Mouse (Mus musculus) left cerebral cortex, adult 8-10 months (tissue): Measurements from ENCODE around the gene Kif26b. TPM values are rescaled to one million over a fixed set of nuclear protein-coding genes. Genes with fewer than 3 reads are reported as not detected.

Experiments used
- DNase-seq, 2 experiments: peaks; one replicate each; pipeline ENCODE4 v3.0.0; 2022; ENCODE audit warnings: low spot score in 2 of 2
- total RNA-seq, 4 experiments: library from RNA; stranded (reverse); gene quantifications; 2 replicates each; pipeline ENCODE4 v1.2.4; 2022

Gene Kif26b
- total RNA-seq, 4 experiments from 2014 or later: 9.3 to 10.2 (median 9.4) TPM

DNA sequence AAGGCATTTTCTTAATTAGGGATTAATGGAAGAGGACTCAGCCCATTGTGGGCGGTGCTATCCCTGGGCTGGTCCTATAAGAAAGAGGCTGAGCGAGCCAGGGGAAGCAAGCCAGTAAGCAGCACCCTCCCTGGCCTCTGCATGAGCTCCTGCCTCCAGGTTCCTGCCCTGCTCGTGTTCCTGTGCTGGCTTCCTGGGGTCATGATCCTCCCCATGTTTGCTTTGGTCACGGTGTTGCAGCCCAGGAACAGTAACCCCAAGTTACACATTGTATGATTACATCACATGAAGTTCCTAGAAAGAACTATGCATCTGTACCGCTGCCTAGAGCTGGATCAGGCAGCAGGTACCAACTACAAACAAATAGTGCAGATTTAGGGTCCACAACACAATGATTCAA lies 452.7 kb downstream of the Kif26b start:
- DNase-seq: no peak

DNA sequence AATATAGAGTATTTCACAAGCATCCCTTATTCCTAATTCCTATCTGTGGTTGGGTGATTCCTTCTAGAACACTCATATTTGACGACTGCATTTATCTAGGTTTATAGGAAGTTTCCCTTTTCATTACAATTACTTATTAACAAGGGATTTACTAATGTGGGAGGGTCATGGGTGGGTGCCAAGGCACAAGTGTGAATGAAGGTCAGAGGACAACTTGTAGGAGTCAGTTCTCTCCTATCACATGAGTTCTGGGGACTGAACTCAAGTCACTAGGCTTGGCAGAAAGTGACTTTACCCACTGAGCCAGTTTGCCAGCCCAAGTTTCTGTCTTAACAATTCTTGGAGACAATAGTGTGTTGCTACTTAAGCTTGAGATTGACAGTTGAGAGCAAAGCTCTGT lies 459.3 kb downstream of the Kif26b start:
- no peak for DNase-seq

Other genes starting within 250 kb of the Kif26b start
- gene Cox20, start 210.0 kb upstream of the Kif26b start, total RNA-seq: 10 to 100 TPM; 22.5 to 37.3 (median 28.5) TPM
- gene Hnrnpu, start 191.3 kb upstream of the Kif26b start, total RNA-seq: 100 to 1,000 TPM; 359 to 418 (median 395) TPM
- gene Efcab2, start 123.0 kb upstream of the Kif26b start, total RNA-seq: 10 to 100 TPM in 3 of 4 experiments, 1 to 10 TPM in 1; 10.0 to 14.8 (median 13.1) TPM